Mouse (Mus musculus): ENCODE data around the gene Gnaq. TPM values are rescaled to one million over a fixed set of nuclear protein-coding genes. Genes with fewer than 3 reads are reported as not detected.

Gnaq gene
- polyA plus RNA-seq, 1 experiment from 2014 or later: 59.0 TPM

GRCm38 (mm10) chr19:16138064-16138580, 5.5 kb downstream of the Gnaq start:
- H3K4me3 ChIP-seq (ENCODE audit: low read depth, low read length): no peak overlapping the region
- H3K4me2 ChIP-seq (ENCODE audit: low read depth, low read length): peak overlapping the region; percentile 20; the same call in 1 of the 2 replicates
- H3K27ac ChIP-seq (ENCODE audit: low read depth, low read length): 0 out of 2 replicates have a peak overlapping the region, but pooled peaks have one; percentile 5
- peaks cover 68% of the 10 kb centered on the region for H3K4me1 ChIP-seq (ENCODE audit: control insufficient read depth, insufficient read depth, low read length)
- ATAC-seq (ENCODE audit: low read depth): no peak
- no peak overlapping the region for H3K9ac ChIP-seq (replicated peaks; ENCODE audit: low read depth, low read length)
- H3K36me3 ChIP-seq (ENCODE audit: control insufficient read depth, insufficient read depth, low read length): no peaks in the 10 kb centered on the region
- no peaks in the 10 kb centered on the region for H3K9me3 ChIP-seq (ENCODE audit: control insufficient read depth, low read length)
- H3K27me3 ChIP-seq (ENCODE audit: control insufficient read depth, insufficient read depth, low read length): no peaks in the 10 kb centered on the region
- WGBS: 53% methylated on average over 5 of the region's 5 CpGs

- Histone ChIP-seq H3K9ac (replicated peaks; ENCODE audit: low read depth, low read length) (no peak overlapping the region), H3K9me3 (ENCODE audit: control insufficient read depth, low read length) (no peaks in the 10 kb centered on the region), H3K4me2 (ENCODE audit: low read depth, low read length) (no peak overlapping the region), H3K36me3 (ENCODE audit: control insufficient read depth, insufficient read depth, low read length) (no peaks in the 10 kb centered on the region), H3K27me3 (ENCODE audit: control insufficient read depth, insufficient read depth, low read length) (no peaks in the 10 kb centered on the region), H3K4me3 (ENCODE audit: low read depth, low read length) (no peak overlapping the region), H3K27ac (ENCODE audit: low read depth, low read length) (no peak overlapping the region), H3K4me1 (ENCODE audit: control insufficient read depth, insufficient read depth, low read length) (peaks cover 60% of the 10 kb centered on the region)
- ATAC-seq (ENCODE audit: low read depth): 0 out of 2 replicates have a peak, but pooled peaks have one; percentile 33
- WGBS: 54% methylated on average over 4 of the region's 4 CpGs
Observed at GRCm38 (mm10) chr19:16140710-16141109, 8.1 kb downstream of the Gnaq start.

GRCm38 (mm10) chr19:16141857-16142256, 9.2 kb downstream of the Gnaq start:
- no peaks in the 10 kb centered on the region for H3K9me3 ChIP-seq (ENCODE audit: control insufficient read depth, low read length)
- no peak overlapping the region for H3K4me3 ChIP-seq (ENCODE audit: low read depth, low read length)
- whole genome bisulfite sequencing: 84% methylated on average over 4 of the region's 4 CpGs
- no peak overlapping the region for H3K4me2 ChIP-seq (ENCODE audit: low read depth, low read length)
- ATAC-seq (ENCODE audit: low read depth): no peak
- no peak overlapping the region for H3K9ac ChIP-seq (replicated peaks; ENCODE audit: low read depth, low read length)
- H3K36me3 ChIP-seq (ENCODE audit: control insufficient read depth, insufficient read depth, low read length): no peaks in the 10 kb centered on the region
- H3K27me3 ChIP-seq (ENCODE audit: control insufficient read depth, insufficient read depth, low read length): no peaks in the 10 kb centered on the region
- H3K4me1 ChIP-seq (ENCODE audit: control insufficient read depth, insufficient read depth, low read length): peaks cover 53% of the 10 kb centered on the region
- 0 out of 2 replicates have a peak overlapping the region, but pooled peaks have one; percentile 10 for H3K27ac ChIP-seq (ENCODE audit: low read depth, low read length)

- no peaks in the 10 kb centered on the region for H3K9me3 ChIP-seq (ENCODE audit: control insufficient read depth, low read length)
- H3K36me3 ChIP-seq (ENCODE audit: control insufficient read depth, insufficient read depth, low read length): no peaks in the 10 kb centered on the region
- no peak overlapping the region for H3K27ac ChIP-seq (ENCODE audit: low read depth, low read length)
- H3K4me1 ChIP-seq (ENCODE audit: control insufficient read depth, insufficient read depth, low read length): peaks cover 44% of the 10 kb centered on the region
- 95% methylated on average over 10 of the region's 10 CpGs for WGBS
- H3K4me3 ChIP-seq (ENCODE audit: low read depth, low read length): no peak overlapping the region
- no peak overlapping the region for H3K9ac ChIP-seq (replicated peaks; ENCODE audit: low read depth, low read length)
- no peak for ATAC-seq (ENCODE audit: low read depth)
- H3K27me3 ChIP-seq (ENCODE audit: control insufficient read depth, insufficient read depth, low read length): no peaks in the 10 kb centered on the region
- H3K4me2 ChIP-seq (ENCODE audit: low read depth, low read length): no peak overlapping the region
Observed at GRCm38 (mm10) chr19:16142990-16143389, 10.4 kb downstream of the Gnaq start.

GRCm38 (mm10) chr19:16147446-16147845, 14.8 kb downstream of the Gnaq start:
- Histone ChIP-seq H3K4me3 (ENCODE audit: low read depth, low read length) (no peak overlapping the region), H3K27ac (ENCODE audit: low read depth, low read length) (no peak overlapping the region), H3K4me1 (ENCODE audit: control insufficient read depth, insufficient read depth, low read length) (peaks cover 10% of the 10 kb centered on the region; the same call in 1 of the 2 replicates), H3K4me2 (ENCODE audit: low read depth, low read length) (no peak overlapping the region), H3K36me3 (ENCODE audit: control insufficient read depth, insufficient read depth, low read length) (no peaks in the 10 kb centered on the region), H3K9ac (replicated peaks; ENCODE audit: low read depth, low read length) (no peak overlapping the region), H3K9me3 (ENCODE audit: control insufficient read depth, low read length) (no peaks in the 10 kb centered on the region), H3K27me3 (ENCODE audit: control insufficient read depth, insufficient read depth, low read length) (no peaks in the 10 kb centered on the region)
- no peak for ATAC-seq (ENCODE audit: low read depth)
- 91% methylated on average over 6 of the region's 6 CpGs for WGBS

GRCm38 (mm10) chr19:16149094-16149493, 16.5 kb downstream of the Gnaq start:
- H3K27ac ChIP-seq (ENCODE audit: low read depth, low read length): no peak overlapping the region
- no peaks in the 10 kb centered on the region for H3K9me3 ChIP-seq (ENCODE audit: control insufficient read depth, low read length)
- H3K27me3 ChIP-seq (ENCODE audit: control insufficient read depth, insufficient read depth, low read length): no peaks in the 10 kb centered on the region
- H3K4me3 ChIP-seq (ENCODE audit: low read depth, low read length): no peak overlapping the region
- no peaks in the 10 kb centered on the region for H3K36me3 ChIP-seq (ENCODE audit: control insufficient read depth, insufficient read depth, low read length)
- no peak for ATAC-seq (ENCODE audit: low read depth)
- 0 out of 2 replicates have a peak, but pooled peaks cover 4% of the 10 kb centered on the region for H3K4me1 ChIP-seq (ENCODE audit: control insufficient read depth, insufficient read depth, low read length)
- no peak overlapping the region for H3K4me2 ChIP-seq (ENCODE audit: low read depth, low read length)
- WGBS: 97% methylated on average over 1 of the region's 1 CpGs
- H3K9ac ChIP-seq (replicated peaks; ENCODE audit: low read depth, low read length): no peak overlapping the region

GRCm38 (mm10) chr19:16150328-16150727, 17.7 kb downstream of the Gnaq start:
- Histone ChIP-seq H3K27me3 (ENCODE audit: control insufficient read depth, insufficient read depth, low read length) (no peaks in the 10 kb centered on the region), H3K4me1 (ENCODE audit: control insufficient read depth, insufficient read depth, low read length) (0 out of 2 replicates have a peak, but pooled peaks cover 4% of the 10 kb centered on the region), H3K9me3 (ENCODE audit: control insufficient read depth, low read length) (no peaks in the 10 kb centered on the region), H3K36me3 (ENCODE audit: control insufficient read depth, insufficient read depth, low read length) (no peaks in the 10 kb centered on the region), H3K9ac (replicated peaks; ENCODE audit: low read depth, low read length) (no peak overlapping the region), H3K27ac (ENCODE audit: low read depth, low read length) (no peak overlapping the region), H3K4me2 (ENCODE audit: low read depth, low read length) (no peak overlapping the region), H3K4me3 (ENCODE audit: low read depth, low read length) (no peak overlapping the region)
- WGBS: 85% methylated on average over 7 of the region's 7 CpGs
- no peak for ATAC-seq (ENCODE audit: low read depth)

- 96% methylated on average over 3 of the region's 3 CpGs for WGBS
- no peaks in the 10 kb centered on the region for H3K36me3 ChIP-seq (ENCODE audit: control insufficient read depth, insufficient read depth, low read length)
- no peaks in the 10 kb centered on the region for H3K9me3 ChIP-seq (ENCODE audit: control insufficient read depth, low read length)
- no peaks in the 10 kb centered on the region for H3K27me3 ChIP-seq (ENCODE audit: control insufficient read depth, insufficient read depth, low read length)
- H3K4me1 ChIP-seq (ENCODE audit: control insufficient read depth, insufficient read depth, low read length): 0 out of 2 replicates have a peak, but pooled peaks cover 4% of the 10 kb centered on the region
- H3K4me3 ChIP-seq (ENCODE audit: low read depth, low read length): no peak overlapping the region
- H3K27ac ChIP-seq (ENCODE audit: low read depth, low read length): no peak overlapping the region
- no peak overlapping the region for H3K9ac ChIP-seq (replicated peaks; ENCODE audit: low read depth, low read length)
- no peak for ATAC-seq (ENCODE audit: low read depth)
- H3K4me2 ChIP-seq (ENCODE audit: low read depth, low read length): no peak overlapping the region
Observed at GRCm38 (mm10) chr19:16153851-16154250, 21.2 kb downstream of the Gnaq start.

- H3K36me3 ChIP-seq (ENCODE audit: control insufficient read depth, insufficient read depth, low read length): no peaks in the 10 kb centered on the region
- H3K4me2 ChIP-seq (ENCODE audit: low read depth, low read length): no peak overlapping the region
- H3K4me1 ChIP-seq (ENCODE audit: control insufficient read depth, insufficient read depth, low read length): 0 out of 2 replicates have a peak, but pooled peaks cover 4% of the 10 kb centered on the region
- no peak for ATAC-seq (ENCODE audit: low read depth)
- no peak overlapping the region for H3K4me3 ChIP-seq (ENCODE audit: low read depth, low read length)
- H3K27ac ChIP-seq (ENCODE audit: low read depth, low read length): no peak overlapping the region
- no peaks in the 10 kb centered on the region for H3K27me3 ChIP-seq (ENCODE audit: control insufficient read depth, insufficient read depth, low read length)
- no peaks in the 10 kb centered on the region for H3K9me3 ChIP-seq (ENCODE audit: control insufficient read depth, low read length)
- H3K9ac ChIP-seq (replicated peaks; ENCODE audit: low read depth, low read length): no peak overlapping the region
Observed at GRCm38 (mm10) chr19:16154480-16154879, 21.8 kb downstream of the Gnaq start.

All from neural tube, embryonic 14.5 days (tissue).